Mouse (Mus musculus) macrophage (primary cell): ENCODE results near the gene Cacnb2. TPM values are rescaled to one million over a fixed set of nuclear protein-coding genes. Genes with fewer than 3 reads are reported as not detected.
"Not testable (repeated sequence)": the region's sequence is repeated elsewhere in the genome, so short reads cannot be mapped to it uniquely, and the experiment has no call there.

Experiments
- H3K27ac ChIP-seq: fragments of 350-480 bp; formaldehyde crosslinking; 2 replicates; pipeline ENCODE4 v1.9.0; 2021
- H3K36me3 ChIP-seq: fragments of 350-480 bp; formaldehyde crosslinking; 2 replicates; pipeline ENCODE4 v1.9.0; 2021; ENCODE audit errors: inconsistent target
- H3K4me3 ChIP-seq: fragments of 350-480 bp; formaldehyde crosslinking; 2 replicates; pipeline ENCODE4 v1.9.0; 2021; ENCODE audit errors: inconsistent target
- H3K79me2 ChIP-seq: fragments of 350-480 bp; formaldehyde crosslinking; 2 replicates; pipeline ENCODE4 v1.9.0; 2021; ENCODE audit errors: inconsistent target
- WGBS: methylation state at CpG from one replicate; pipeline ENCODE4 v1.1.7; 2026; ENCODE audit warnings: inconsistent platforms; ENCODE audit not compliant: missing documents; 5-methylcytosine and 5-hydroxymethylcytosine counted together
- polyA plus RNA-seq: library from polyadenylated mRNA; stranded (reverse); fragments of 250-400 nt; gene quantifications from 3 replicates; pipeline ENCODE4 v1.2.4, GENCODE M21; 2018; ENCODE audit warnings: inconsistent platforms

Cacnb2 gene
- polyA plus RNA-seq, 1 experiment from 2014 or later: not detected

DNA sequence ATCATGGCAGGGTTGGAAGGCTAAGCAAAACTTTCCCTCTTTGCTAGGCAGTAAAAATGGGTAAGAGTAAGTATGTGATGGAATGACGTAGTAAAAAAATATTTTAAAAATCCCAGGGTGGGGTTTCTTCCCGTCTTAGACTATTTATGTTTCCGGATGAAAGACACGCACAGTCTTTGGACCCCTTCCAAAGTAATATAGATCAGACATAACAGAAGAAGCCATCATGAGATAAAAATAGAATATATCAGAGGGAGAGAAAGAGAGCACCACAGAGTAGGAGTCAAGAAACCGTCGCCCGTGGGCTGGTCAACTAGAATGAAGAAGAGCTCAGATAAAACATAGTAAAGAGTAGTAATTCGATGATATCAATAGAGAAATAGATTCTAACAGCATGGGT, 107.4 kb downstream of the Cacnb2 start:
- Histone ChIP-seq H3K4me3 (no peak overlapping the region), H3K79me2 (no peaks in the 10 kb centered on the region), H3K27ac (no peak overlapping the region), H3K36me3 (no peaks in the 10 kb centered on the region)
- 93% methylated on average over 8 of the region's 8 CpGs for WGBS

DNA sequence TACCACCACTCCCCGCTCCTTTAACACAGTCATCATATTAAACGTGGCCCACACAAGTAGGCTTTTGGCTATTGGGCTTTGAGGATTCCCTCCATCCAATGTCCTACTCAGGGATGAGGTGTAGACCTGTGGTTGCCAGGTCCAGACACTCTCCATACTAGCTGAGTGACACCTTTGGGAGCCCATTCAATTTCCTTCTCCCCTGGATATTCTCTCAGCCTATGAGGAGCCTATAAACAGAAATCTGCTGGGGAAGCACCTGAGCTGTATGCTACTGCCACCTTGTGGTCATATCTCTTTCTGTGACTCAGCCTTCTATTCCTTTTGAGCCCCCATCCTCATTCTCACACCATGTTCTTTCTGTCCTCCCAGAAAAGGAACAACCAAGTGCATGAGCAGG, 108.9 kb downstream of the Cacnb2 start:
- 87% methylated on average over 2 of the region's 2 CpGs for WGBS
- H3K4me3 ChIP-seq: no peak overlapping the region
- H3K27ac ChIP-seq: no peak overlapping the region
- no peaks in the 10 kb centered on the region for H3K36me3 ChIP-seq
- no peaks in the 10 kb centered on the region for H3K79me2 ChIP-seq

DNA sequence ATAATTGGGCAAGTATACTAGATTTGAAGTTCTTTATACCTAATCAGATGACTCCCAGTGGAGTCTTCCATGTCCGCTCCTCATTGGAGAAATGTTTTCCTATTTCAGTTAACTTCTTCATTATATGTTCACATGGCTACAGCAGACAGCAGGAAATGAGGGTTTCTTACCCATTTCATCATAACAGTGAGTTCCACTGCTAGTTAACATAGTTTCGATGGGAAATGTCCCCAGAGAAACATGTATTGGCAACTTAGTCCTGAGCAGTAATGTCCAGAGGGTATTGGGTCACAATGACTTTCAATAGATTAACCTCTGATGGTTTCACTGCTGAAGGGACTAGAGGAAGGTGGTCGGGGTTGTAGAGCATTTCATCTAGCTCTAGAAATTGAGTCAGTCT, 110.2 kb downstream of the Cacnb2 start:
- Histone ChIP-seq H3K79me2 (no peaks in the 10 kb centered on the region), H3K27ac (no peak overlapping the region), H3K4me3 (no peak overlapping the region), H3K36me3 (no peaks in the 10 kb centered on the region)
- WGBS: 46% methylated on average over 3 of the region's 3 CpGs

DNA sequence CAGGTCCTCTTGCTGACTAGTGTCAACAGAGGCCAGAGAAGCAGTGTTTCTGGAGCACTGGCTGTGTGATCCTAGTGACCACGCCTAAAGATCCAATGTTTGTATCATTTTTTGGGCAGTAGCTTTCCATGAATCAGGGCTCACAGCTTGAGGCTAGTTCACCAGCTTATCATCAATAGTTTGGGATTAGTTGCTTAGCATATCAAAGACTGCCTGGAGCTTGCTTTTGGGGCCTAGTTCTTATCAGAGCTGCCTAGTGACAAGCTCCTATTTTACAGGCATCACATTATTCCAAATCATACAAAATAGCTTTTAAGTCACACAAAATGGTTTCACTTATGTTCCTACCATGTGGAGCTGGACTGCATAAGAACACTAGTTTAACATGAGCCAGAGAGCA, 113.8 kb downstream of the Cacnb2 start:
- no peak overlapping the region for H3K27ac ChIP-seq
- H3K4me3 ChIP-seq: no peak overlapping the region
- H3K79me2 ChIP-seq: no peaks in the 10 kb centered on the region
- 75% methylated on average over 1 of the region's 1 CpGs for WGBS
- no peaks in the 10 kb centered on the region for H3K36me3 ChIP-seq

DNA sequence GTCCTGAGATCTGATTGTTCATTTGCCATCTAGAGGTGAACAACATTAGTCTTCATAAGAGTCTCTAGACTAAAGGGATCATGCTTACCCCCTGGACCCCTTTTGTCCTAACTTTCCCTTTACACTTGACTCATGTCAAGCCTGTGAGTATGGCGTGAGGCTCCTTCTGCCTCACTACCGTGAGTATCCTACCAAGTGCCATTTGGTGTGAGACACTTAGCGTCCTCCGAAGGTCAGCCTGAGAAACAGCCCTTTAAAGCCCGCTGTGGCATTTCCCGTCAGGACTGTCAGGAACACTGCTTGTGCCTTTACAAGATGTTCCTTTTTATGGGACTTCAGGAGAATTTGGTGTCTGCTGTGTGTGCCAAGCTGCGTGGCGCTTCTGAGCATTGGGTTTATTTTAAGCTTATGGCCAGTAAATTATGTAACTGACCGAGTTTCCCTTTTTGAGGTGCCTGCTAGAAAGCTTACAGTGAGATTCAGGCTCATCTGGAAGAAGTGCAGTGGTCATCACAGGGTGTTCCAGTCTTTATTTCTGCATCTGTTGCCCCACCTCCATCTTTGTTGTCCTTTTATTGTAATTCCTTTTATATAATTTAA, 116.3 kb downstream of the Cacnb2 start:
- 21% methylated on average over 9 of the region's 9 CpGs for WGBS
- H3K4me3 ChIP-seq: no peak overlapping the region
- H3K79me2 ChIP-seq: no peaks in the 10 kb centered on the region
- H3K36me3 ChIP-seq: no peaks in the 10 kb centered on the region
- H3K27ac ChIP-seq: no peak overlapping the region

DNA sequence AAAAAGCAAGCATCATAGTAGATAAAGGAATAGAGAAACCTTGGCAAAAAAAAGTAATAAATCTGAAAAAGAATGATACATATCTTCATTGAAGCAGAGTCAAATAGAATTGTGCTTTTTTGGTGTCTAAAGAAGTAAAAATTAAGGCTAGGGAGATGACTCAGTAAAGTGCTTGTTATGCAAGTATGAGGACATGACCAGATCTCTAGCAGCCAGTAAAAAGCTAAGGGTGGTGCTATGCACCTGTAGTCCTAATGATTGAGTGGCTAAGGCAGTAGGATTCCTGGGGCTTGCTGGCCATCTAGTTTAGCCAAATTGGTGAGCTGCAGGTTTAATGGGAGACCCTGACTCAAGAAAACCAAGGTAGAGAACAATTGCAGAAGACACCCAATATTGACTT, 122.5 kb downstream of the Cacnb2 start:
- H3K36me3 ChIP-seq: no peaks in the 10 kb centered on the region
- no peaks in the 10 kb centered on the region for H3K79me2 ChIP-seq
- H3K27ac ChIP-seq: no peak overlapping the region
- no peak overlapping the region for H3K4me3 ChIP-seq

DNA sequence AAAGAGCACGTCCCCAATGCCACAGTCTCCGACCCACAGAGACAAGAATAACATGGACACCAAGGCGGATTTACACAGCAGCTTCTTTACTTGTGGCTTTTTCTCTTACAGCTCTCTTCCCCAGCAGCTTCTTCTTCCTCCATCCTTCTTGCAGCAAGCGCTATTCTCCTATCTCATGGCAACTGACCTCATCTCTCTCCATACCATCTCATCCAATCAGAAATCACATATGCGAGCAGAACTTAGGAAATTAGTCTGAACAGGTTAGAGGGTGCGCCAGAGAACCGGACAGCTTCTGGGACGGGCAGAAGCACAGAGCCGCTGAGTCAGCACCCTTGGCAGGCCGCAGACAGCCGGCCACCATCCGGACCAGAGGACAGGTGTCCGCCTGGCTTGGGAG, 123.7 kb downstream of the Cacnb2 start:
- not testable (repeated sequence) for H3K36me3 ChIP-seq, H3K27ac ChIP-seq, H3K79me2 ChIP-seq, H3K4me3 ChIP-seq
- 98% methylated on average over 4 of the region's 13 CpGs for WGBS

DNA sequence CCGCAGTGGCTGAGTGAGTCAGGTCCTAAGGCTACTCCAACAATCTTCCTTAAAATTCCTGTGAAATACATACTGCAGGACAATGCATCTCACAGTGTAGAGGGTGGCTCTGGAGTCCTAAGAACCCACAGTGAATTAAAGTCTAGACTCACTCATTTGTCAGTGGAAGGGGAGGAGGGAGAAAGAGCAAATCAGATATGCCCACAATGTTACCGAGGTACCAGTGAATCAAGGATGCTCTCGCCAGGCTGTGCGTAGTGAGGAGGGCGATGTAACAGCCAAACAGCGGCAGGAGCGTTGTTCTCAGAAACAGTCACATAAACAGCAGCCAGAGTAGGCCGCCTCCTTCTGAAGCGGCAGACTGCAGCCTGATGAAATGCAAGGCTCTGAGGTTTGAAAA, 136.0 kb downstream of the Cacnb2 start:
- Histone ChIP-seq H3K27ac (no peak overlapping the region), H3K79me2 (no peaks in the 10 kb centered on the region), H3K36me3 (no peaks in the 10 kb centered on the region), H3K4me3 (no peak overlapping the region)
- 84% methylated on average over 9 of the region's 9 CpGs for WGBS

DNA sequence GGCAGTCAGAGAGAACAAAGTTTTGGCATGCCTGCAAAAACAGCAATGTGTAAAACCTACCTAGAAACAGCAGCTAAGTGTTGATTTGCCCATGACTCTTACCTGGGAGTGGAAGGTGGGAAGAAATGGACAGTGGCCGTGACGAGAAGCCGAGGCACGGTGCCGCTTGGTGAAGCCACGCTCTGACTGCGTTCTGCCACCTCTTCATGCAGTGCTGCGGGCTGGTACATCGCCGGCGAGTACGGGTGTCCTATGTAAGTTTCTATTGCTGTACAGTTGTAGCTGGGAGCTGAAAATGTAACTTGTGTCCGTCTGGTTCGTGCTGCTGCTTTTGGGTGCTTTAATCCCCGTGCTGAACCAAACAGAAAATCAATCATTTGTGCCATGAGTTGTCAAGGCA, 136.6 kb downstream of the Cacnb2 start:
- Histone ChIP-seq H3K4me3 (no peak overlapping the region), H3K79me2 (no peaks in the 10 kb centered on the region), H3K27ac (no peak overlapping the region), H3K36me3 (no peaks in the 10 kb centered on the region)
- 95% methylated on average over 15 of the region's 15 CpGs for WGBS

DNA sequence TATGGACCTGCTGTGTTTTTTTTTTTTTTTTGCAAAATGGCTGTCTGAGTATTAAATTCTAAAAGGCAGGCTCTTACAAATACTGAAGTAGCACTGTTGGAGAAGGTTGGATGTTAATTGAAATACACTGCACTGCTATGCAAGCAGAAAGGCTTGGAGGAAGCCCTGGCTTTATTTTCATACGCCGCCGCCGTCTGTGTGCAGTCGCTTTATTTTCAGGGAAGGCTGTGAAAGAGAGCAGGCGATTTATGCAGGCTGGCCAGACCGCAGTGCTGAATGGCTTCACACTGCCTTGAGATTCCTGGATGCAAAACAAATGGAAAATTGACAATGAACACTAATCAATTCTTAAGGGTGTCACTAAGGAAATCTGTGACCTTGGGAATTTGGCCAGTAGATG, 137.5 kb downstream of the Cacnb2 start:
- no peak overlapping the region for H3K4me3 ChIP-seq
- 97% methylated on average over 7 of the region's 7 CpGs for WGBS
- H3K36me3 ChIP-seq: no peaks in the 10 kb centered on the region
- H3K79me2 ChIP-seq: no peaks in the 10 kb centered on the region
- no peak overlapping the region for H3K27ac ChIP-seq

DNA sequence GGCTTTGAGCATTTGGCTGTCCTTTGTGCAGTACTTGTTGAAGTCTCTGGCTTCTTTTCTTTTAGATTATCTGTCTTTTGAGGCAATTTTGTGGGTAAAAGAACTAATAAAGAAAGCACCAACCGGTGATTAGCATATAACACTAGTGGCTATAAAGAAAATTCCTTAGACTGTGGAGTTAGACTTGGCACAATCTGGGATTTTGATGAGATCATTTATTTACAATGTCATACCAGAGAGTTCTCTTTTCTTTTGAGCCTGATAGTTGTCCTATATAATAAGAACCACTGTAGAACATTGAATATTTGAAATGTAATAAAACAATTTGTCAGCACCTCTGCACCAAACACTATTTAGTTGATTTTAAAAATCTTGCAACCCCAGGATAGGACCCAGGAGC, 141.9 kb downstream of the Cacnb2 start:
- Histone ChIP-seq H3K36me3 (no peaks in the 10 kb centered on the region), H3K27ac (no peak overlapping the region), H3K4me3 (no peak overlapping the region), H3K79me2 (no peaks in the 10 kb centered on the region)
- 92% methylated on average over 1 of the region's 1 CpGs for WGBS

DNA sequence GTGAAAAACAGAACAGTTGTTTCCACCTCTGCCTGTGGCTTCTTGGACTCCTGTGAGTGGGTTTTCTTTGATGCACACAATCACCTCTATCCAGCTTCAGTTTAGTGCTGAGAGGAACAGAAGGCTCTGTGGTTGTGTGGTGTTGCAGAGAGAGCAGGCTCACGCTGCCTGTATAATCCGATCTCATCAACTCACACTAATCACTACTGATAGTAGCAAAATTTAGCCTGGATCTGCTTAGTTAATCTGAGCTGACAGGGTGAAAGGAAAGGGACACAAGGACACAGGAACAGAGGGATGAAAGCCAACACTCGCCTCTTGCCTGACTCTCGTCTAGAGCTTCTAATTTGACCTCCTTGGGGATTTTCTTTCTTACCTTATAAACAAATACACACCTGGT, 160.0 kb downstream of the Cacnb2 start:
- H3K27ac ChIP-seq: no peak overlapping the region
- no peak overlapping the region for H3K4me3 ChIP-seq
- no peaks in the 10 kb centered on the region for H3K36me3 ChIP-seq
- 90% methylated on average over 4 of the region's 4 CpGs for WGBS
- H3K79me2 ChIP-seq: no peaks in the 10 kb centered on the region

DNA sequence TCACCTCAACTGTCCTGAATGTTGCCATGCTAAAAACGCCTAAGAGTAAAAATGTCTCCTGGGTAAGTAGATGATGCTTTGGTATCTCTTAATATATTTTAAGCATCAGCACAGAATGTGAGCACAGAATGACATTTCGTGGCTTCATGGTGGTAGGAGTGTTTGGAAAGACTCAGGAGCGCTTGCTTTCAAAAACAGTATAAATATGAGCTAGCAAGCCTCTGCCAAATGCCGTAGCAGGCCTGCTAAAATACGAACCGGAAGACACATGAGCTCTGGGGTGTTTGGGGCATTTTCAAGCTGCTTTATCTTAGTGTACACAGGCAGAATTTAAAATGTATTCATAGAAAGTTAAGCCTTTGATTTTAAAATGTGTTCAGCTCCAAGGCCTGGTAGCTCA, 161.0 kb downstream of the Cacnb2 start:
- no peaks in the 10 kb centered on the region for H3K36me3 ChIP-seq
- WGBS: 91% methylated on average over 6 of the region's 6 CpGs
- no peak overlapping the region for H3K27ac ChIP-seq
- H3K79me2 ChIP-seq: no peaks in the 10 kb centered on the region
- H3K4me3 ChIP-seq: no peak overlapping the region

DNA sequence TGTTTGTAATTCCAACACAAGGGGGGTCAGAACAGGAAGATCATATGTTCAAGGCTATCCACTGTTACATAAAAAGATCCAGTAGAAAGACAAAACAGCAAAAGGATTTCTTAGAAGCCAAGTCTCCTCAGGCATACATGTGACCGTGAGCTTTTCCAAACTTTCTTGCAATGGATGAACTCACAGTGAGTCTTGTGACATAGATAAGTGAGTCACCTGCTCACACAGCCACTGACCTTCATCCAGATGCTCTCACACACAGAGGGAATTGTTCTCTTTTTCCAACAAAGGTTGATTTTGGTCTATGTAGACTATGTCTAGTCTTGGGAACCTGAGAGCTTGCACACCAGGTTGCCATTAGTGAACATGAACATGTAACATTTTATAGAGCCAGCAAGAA, 166.6 kb downstream of the Cacnb2 start:
- Histone ChIP-seq H3K27ac (no peak overlapping the region), H3K79me2 (no peaks in the 10 kb centered on the region), H3K36me3 (no peaks in the 10 kb centered on the region), H3K4me3 (no peak overlapping the region)
- WGBS: 87% methylated on average over 1 of the region's 1 CpGs

DNA sequence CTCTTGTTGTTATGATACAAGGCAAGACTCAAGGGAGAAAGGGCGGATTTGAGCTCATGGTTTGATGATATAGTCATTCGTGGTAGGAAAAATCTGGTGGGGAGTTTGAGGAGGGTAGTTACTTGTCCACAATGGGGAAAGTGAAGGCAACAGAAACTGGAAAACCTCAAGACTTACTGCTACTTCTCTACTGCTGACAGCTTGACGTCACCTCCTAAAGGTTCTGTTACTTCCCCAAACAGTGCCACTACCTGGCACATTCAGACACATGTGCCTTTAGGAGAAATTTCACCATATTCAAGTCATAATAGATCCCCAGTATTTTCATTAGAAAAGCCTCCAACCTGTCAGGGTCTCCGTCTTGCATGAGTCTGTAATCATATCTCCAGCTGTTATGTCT, 167.7 kb downstream of the Cacnb2 start:
- no peaks in the 10 kb centered on the region for H3K79me2 ChIP-seq
- no peak overlapping the region for H3K27ac ChIP-seq
- WGBS: 50% methylated on average over 4 of the region's 4 CpGs
- no peak overlapping the region for H3K4me3 ChIP-seq
- no peaks in the 10 kb centered on the region for H3K36me3 ChIP-seq

DNA sequence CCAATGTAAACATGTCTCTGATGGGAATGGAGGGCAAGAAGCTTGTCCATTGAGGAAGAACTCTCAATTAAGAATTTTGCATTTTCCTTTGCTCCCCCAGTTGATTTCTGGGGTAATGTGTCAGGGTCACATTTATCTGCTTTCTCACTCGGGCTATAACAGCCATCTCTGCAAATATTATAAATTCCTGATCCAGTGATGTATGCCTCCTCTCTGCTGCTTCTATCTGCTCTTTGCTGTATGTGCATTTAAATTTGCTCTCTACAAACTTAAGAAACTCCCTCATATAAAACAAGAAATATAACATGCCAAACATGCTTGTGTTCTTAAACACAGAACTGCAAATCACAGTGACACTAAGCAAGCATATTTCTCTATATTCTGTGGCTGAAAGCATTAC, 171.5 kb downstream of the Cacnb2 start:
- Histone ChIP-seq H3K79me2 (no peaks in the 10 kb centered on the region), H3K27ac (no peak overlapping the region), H3K4me3 (no peak overlapping the region), H3K36me3 (no peaks in the 10 kb centered on the region)
- WGBS: 78% methylated on average over 1 of the region's 1 CpGs
